Mouse (Mus musculus): ENCODE measurements around the gene Grip1.
"Not testable (repeated sequence)": the region's sequence is repeated elsewhere in the genome, so short reads cannot be mapped to it uniquely, and the experiment has no call there.

Grip1 gene

DNA sequence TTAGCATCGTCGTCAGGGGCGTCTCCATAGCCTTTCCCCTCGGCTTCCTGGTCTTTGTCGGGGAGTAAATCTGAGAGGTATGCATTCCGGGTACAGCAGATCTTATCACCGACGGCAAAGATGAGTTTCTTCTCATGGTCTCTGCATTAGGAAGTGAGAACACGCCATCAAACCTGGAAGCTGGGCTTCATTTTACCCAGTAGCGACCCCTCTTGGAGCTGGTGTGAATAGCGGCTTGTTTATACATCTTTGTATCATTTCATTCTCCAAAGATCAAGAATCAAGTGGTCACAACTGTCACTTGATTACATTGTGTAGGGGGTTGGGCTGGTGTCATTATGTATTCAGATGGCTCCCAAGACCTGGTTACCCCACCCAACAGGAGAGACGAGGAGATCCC, 638.9 kb downstream of the Grip1 start:
- no peak for DNase-seq

DNA sequence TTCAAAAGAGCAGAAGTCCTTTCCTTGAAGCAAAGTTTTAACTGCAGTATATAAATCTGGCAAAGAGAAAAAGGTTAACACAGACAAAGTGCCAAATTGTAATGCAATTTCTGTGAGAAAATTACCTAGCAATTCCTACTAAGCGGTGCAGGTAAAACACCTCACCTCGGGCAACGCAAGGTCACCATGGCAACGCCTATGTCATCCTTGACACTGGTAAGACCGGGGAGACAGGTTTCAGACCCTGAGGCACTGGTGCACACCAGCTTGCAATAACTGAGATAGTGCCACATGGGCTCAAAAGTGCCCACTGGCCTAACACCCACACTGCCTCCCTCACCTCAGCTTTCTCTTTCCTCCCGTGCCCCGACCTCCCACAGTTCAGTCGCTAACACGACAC, 641.5 kb downstream of the Grip1 start:
- no peak for DNase-seq

DNA sequence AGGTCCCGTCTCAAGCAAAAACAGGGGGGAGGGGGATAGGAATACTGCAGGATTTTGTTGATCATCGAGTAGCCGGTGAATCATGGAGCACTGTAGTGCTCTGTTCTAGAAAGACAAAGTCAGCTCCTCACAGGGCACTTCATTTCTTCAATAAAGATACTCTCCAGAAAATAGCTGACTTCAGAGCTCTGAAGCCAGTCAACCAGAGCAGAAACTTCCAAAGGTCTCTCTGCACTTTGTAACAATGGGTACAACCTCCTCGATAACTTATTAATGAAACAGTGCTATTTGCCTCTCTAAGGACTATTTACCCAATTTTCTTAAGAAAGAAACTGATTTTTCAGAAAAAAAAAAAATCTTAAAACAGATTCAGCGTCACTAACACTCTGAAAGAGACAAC, 642.1 kb downstream of the Grip1 start:
- no peak for DNase-seq

DNA sequence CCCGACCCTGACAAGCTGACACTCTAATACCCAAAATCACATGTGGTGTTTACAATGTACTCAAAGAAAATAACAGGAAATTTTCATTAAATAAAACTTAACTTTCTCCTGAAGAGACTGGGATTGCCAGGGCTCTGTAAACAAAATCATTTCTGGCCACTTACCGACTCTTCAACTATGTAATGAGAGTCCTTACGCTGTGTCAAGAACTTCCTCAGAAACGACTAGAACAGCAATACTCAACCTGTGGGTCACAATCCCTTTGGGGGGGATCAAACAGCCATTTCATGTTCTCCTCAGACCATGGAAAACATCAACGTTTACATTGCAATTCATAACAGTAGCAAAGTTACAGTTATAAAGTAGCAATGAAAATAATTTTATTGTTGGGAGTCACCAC, 643.9 kb downstream of the Grip1 start:
- peak in 1 of 2 experiments; percentile 13 for DNase-seq

DNA sequence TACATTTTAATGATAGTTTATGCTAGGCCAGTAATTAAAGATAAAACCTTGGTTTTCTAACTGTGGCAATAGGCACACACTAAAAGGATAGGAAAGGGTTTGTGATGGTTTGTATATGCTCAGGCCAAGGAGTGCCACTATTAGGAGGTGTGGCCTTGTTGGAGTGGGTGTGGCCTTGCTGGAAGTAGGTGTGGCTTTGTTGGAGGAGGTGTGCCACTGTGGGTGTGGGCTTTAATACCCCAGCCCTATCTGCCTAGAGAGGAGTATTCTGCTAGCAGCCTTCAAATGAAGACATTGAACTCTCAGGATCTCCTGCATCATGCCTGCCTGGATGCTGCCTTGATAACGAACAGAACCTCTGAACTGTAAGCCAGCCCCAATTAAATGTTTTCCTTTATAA, 647.2 kb downstream of the Grip1 start:
- DNase-seq = no peak

DNA sequence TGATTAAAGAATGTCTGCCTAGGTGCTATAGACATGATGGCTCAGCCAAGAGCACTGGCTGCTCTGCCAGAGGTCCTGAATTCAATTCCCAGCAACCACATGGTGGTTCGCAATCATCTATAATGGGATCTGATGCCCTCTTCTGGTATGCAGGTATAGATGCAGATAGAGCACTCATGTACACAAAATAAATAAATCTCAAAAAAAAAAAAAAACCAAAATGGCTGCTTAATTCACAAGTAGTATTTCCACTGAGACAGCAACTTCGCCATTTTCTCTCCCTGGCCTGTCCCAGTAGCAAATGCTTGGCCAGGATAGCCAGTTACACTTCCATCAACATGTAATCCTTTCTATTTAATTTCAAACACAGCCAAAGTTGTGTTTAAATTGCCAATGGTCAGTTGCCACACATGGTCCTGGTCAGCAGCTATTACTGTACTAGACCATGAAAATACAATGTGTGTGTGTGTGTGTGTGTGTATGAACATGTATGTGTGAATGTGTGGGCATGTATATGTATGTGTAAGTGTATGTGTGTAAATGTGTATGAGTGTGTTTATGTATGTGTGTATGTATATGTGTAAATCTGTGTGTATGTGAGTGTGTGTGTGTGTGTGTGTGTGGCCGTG, 658.2 kb downstream of the Grip1 start:
- no peak for DNase-seq

DNA sequence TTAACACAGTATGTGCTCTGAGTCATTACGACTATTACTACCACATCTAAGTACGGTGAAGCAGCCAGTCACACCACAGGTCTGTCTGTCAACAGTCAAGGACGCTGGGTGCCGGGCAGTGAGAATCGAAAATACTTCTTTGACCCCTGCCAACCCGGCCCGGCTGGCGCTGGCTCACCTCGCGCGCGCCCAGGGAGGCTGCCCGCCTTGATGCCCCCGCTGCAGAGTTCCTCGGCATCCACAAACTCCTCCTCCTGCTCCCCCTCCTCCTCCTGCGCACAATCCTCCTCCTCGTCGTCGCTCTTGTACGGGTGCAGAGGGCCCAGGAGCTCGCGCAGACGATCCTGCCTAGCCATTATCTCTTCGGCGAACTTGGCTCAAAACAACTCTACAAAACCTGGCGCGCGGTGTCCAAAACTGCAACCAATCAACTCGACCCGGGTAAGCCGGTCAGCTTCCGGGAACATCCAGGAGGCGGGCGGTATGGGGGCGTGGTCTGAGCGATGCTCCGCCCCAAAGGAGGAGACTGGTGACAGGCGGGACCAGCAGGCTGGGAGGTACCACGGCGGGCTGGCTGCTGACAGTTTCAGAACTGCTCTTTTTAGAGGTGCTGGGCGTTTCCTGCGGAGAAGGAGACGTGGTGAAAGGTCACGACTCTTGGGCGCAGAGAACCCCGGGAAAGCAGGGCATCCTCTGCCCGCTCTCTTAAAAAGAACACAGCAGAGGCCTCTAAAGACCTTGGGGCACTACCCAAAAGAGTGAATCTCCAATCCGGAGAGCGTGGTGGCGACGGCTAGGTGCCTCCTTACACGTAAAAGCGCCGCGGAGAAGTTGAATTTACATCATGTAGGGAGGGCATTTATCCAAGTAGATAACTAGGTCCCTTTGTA, 659.1 kb downstream of the Grip1 start, which contains the start of gene Helb:
Helb (minus strand) TSS at position 481 of the 890 bp plus-strand sequence.
- DNase-seq = peak; percentile 98

DNA sequence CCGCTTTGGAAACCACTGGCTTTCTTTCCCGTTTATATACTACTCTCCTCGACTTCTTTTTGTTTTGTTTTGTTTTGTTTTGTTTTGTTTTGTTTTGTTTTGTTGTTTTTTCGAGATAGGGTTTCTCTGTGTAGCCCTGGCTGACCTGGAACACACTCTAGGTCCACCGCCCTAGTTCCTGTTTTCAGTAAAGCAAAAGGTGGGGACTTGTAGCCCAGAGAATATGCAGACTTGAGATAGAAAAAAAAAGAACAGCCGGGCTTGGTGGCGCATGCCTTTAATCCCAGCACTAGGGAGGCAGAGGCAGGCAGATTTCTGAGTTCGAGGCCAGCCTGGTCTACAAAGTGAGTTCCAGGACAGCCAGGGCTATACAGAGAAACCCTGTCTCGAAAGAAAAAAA, 659.9 kb downstream of the Grip1 start:
- DNase-seq = not testable (repeated sequence)

DNA sequence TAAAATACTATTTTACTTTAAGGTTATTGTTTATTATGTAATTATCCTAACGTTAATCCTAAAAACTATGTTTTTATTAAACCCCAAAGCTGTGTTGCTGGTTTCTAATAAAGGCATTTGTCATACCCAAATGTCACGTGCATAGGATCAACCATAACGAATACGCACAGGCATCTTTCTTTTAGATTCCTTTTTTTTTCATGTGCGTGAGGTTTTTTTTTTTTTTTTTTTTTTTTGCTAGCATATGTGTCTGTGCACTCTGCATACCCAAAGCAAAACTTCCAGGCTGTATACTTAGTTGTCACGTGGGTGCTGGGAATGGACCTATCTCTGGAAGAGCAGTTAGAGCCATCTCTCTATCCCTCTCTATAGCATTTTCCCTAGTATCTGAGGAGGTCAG, 660.4 kb downstream of the Grip1 start:
- DNase-seq = no peak

DNA sequence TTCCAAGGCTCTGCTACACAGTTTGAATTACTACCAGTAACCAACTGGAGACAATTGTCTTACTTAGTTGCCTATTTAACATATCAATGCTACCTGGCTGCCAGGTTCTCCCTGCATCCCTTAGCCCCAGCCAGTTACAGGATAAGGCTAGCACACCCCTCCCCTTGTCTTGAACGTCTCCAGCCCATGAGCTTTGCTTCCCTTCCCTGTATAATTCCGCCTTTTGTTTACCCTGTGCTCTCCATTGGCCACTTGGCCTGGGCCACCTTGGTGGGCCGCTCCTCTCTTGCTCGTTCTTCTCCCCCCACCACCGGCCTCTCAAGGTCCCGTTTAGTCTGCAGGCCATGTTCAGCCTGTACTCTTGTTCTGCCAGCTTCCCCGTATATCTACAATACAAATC, 660.9 kb downstream of the Grip1 start:
- DNase-seq = no peak

DNA sequence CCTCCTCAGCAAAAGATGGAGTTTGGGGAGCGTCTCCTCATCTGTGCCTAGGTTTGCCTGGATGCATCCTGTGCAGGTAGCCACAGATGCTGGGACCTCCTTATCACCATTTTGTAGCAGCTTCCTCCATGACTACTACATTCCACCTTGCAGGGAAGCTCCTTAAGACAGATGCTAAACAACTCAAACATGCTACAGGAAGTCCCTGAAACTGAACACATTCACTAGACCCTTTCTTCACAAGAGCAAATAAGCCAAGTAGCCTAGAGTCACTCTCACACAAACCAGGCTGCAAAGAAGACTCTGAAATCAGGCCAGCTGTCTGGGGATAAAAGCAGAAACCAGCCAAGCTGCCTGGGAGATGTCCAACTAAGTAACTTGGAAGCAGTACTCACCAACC, 661.6 kb downstream of the Grip1 start:
- DNase-seq = no peak

DNA sequence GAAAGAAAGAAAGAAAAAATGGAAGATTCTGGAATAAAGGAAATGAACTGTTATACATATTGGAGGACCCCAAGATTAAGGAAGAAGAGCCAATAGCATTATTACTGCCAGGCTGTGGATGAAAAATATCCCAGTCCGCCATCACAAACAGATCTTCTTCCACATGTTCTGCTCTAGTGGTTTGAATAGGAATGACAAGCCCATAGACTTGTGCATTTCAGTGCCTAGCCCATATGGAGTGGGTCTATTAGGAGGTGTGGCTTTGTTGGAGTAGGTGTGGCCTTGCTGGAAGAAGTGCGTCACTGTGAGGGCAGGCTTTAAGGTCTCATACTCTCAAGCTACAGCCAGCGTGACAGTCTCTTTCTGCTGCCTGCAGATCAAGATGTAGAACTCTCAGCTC, 670.1 kb downstream of the Grip1 start:
- no peak for DNase-seq

DNA sequence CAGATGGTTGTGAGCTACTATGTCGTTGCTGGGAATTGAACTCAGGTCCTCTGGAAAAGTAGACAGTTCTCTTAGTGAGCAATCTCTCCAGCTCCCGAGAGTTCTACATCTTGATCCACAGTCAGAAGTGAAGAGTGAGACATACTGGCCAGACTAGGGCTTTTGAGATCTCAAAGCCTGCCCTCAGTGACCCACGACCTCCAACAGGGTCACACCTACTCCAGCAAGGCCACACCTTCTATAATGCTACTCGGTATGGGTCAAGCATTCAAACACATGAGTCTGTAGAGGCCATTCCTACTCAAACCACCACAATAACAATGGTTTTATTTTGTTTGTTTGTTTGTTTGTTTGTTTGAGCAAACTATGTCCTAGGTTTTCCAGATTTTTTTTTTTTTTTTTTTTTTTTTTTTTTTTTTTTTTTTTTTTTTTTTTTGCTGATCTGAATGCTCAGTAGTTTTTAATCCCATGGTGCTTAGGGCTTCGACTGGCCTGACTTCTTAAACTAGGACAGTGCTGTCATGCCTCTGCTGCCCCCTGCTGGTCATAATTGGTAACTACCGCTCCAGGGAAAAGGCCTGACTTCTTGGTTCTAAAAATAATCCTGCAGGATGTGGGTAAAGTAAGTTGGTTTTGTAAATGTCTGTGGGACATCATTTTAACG, 671.3 kb downstream of the Grip1 start:
- peak; percentile 79 for DNase-seq

DNA sequence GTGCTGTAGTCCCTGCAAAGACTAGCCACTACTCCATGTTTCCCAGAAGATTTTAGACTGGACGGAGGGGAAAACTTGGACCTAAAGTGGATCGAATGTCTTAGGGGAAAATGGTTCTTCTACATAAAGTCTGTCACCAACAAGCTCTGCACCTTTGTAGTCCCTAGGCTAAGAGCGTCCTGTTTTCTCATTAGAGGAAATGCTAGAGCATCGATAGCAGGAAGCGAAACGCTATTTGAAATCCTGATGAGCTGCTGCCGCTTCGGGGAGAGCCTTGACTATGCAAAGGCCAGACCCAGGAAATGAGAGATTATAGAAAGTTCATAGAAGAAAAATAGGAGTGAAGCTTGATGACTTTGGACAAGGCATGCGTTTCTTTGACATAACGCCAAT, 671.8 kb downstream of the Grip1 start:
- DNase-seq = no peak

DNA sequence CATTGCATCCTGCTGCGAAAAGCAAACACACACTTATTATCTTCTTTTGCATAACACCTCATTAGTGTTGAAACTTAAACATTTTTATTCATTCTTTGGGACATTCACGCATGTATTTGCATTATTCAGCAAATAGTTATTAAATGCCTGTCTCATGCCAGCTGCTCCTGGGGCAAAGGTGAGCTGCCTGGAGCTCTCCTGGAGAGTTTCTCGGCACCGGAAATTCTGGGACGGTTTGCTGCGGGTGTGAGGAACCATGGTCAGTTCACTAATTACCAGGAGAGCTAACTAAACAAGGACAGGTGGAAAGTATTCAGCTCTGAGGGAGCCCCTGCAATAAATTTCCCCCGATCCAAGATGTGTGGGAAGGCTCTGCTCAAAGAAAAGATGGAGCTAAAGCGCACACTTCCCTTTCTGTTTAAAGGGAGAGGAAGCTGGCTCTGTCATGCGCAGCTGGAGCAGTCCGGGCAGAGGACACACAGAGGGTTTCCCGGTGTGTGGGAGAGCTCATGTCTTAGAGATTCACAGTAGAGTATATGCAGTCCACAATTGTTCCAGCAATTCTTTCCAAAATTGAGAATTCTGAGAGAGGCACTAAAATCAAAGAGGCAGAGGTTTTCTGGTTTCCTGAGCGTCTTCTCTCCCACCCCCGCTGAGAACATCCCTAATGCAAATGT, 675.1 kb downstream of the Grip1 start:
- no peak for DNase-seq

DNA sequence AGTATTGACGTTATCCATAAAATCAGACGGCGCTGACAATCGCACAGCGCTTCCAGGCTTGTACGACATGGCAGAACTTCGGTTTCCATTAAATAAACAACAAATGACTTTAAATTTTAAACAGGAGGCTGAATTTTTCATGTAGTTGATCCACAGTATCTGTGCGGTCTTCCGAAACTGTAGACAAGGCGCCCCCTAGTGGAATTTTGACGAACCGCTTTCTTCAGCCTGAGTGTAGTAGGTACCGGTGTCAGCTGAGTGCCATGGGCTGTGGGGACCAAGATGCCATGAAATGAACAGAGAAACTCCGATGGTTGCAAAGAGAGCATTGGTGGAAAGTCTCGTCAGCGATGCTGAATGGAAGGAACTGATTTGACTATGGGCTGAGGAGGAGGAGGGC, 677.0 kb downstream of the Grip1 start:
- peak in 1 of 2 experiments; percentile 8 for DNase-seq

DNA sequence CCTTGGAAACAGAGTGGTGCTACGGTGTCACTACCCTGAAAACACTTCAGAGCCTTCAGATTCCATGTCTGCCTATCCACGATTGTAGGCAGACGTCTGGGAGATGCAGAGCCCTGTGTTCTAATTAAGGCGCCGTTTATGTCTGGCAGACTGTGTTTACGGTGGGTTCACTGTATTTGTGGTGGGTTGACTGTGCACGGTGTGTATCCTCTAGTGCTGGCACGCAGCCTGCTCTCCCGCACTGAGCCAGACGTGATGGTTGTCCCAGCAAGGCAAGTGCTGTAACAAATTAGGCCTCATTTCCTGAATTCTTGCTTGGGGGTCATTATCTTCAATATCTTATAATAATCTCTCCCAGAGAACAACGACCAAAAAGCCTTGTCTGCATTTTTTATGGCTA, 680.1 kb downstream of the Grip1 start:
- DNase-seq = no peak

DNA sequence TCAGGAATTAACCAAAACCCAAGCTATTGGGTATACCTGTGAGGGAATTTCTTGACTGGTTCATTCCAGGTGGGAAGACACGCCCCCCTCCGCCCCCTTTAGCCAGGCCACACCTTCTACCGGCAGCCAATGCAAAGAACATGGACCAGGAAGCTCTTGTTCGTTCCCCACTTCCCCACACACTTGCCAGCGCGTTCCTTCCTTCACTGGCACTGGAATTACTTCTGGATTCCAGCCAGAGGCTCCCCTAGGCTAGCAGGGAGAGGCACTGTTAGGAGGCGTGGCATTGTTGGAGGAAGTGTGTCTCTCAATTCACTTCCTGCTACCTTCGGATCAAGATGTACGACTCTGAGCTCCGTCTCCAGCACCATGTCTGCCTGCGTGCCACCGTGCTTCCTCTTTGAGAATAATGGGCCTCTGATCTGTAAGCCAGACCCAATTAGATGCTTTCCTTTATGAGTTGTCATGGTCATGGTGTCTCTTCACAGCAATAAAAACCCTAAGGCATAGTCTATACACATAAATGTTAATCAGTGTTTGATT, 682.5 kb downstream of the Grip1 start:
- peak in 1 of 2 experiments; percentile 2 for DNase-seq

Measured in lung, adult 18-20 months (tissue).